ENCODE assay signal across 9 mouse cellular contexts in the genomic region with DNA sequence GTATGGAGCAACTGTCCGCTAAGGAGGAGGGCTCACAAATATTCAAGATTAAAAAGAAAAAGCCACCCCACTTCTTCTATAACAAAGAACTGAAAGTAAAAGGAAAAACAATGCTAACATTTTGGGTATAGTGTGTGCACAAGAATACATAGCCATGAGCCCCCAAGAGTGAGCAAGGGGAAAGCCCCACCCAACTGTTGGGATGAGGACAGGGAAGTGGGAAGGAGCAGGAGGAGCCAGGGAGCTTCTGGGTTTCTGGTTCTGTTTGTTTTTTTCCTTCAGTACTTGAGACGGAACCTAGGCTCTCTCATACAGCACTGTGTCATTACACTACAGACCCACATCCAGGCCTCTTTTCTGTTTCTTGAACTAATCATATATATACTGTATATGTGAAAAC. TPM values are rescaled to one million over a fixed set of nuclear protein-coding genes. Genes with fewer than 3 reads are reported as not detected.
DNase-seq lines count a peak whose midpoint lies in the region; ATAC-seq and TF ChIP-seq lines count a peak whose summit lies in the region.
"Had no signal": no experiment of that assay in that cellular context is flagged by ENCODE, and none has a peak within 500 bp of the region (broad histone marks: within the 10 kb centered on the region; RNA-seq: fewer than 3 reads in every experiment).

No protein-coding gene starts in this region.

- peak overlapping the region; percentile 90 for H3K27ac ChIP-seq in heart, embryonic 11.5 days (ENCODE audit: low read depth, low read length)
- H3K27ac ChIP-seq in lung, embryonic 16.5 days (ENCODE audit: low read length): peak overlapping the region; percentile 94
- H3K27ac ChIP-seq in intestine, postnatal 0 days (ENCODE audit: low read depth, low read length): peak overlapping the region; percentile 77

- intact Hi-C loops in left cerebral cortex, postnatal 25 days (cut with DNase I): no loop called here

- peaks cover 100% of the 10 kb centered on the region for H3K79me2 ChIP-seq in myocyte (ENCODE audit: control insufficient read depth, insufficient read depth)

- WGBS in heart, embryonic 11.5 days (ENCODE audit: insufficient replicate concordance): 74% methylated on average over 2 of the region's 2 CpGs
- 59% methylated on average over 2 of the region's 2 CpGs for WGBS in lung, embryonic 16.5 days
- 74% methylated on average over 2 of the region's 2 CpGs for WGBS in intestine, postnatal 0 days

- peak overlapping the region; percentile 6; the same call in 1 of the 2 replicates for H3K9ac ChIP-seq in heart, embryonic 11.5 days (ENCODE audit: low read depth, low read length)
- H3K9ac ChIP-seq in lung, embryonic 16.5 days (ENCODE audit: low read length): peak overlapping the region; percentile 62
- no peak overlapping the region for H3K9ac ChIP-seq in intestine, postnatal 0 days (ENCODE audit: low read depth, low read length)

- no peak overlapping the region for H3ac ChIP-seq in myocyte (ENCODE audit: control insufficient read depth, insufficient read length)

- no peak for TF ChIP-seq POLR2A in myocyte (IDR thresholded peaks at IDR 0.05; ENCODE audit: insufficient read length, low read depth)

- H3K4me1 ChIP-seq in heart, embryonic 11.5 days (ENCODE audit: control insufficient read depth, insufficient read depth, low read length): peaks cover 61% of the 10 kb centered on the region
- H3K4me1 ChIP-seq in lung, embryonic 16.5 days (replicated peaks; ENCODE audit: control insufficient read depth, insufficient read depth, low read length): peaks cover 27% of the 10 kb centered on the region
- no peaks in the 10 kb centered on the region for H3K4me1 ChIP-seq in intestine, postnatal 0 days (replicated peaks; ENCODE audit: control insufficient read depth, insufficient read depth, low read length)

- no peak for ATAC-seq in heart, embryonic 11.5 days (replicated peaks; ENCODE audit: insufficient number of reproducible peaks, low FRiP score, low TSS enrichment)
- ATAC-seq in lung, embryonic 16.5 days (ENCODE audit: low read depth): peak; percentile 11; the same call in 1 of the 2 replicates
- no peak for ATAC-seq in intestine, postnatal 0 days
- no peak for ATAC-seq in megakaryocyte progenitor cell, adult 5-6 weeks (replicated peaks; ENCODE audit: poor library complexity)

- TF ChIP-seq CTCF in intestine, postnatal 0 days (IDR thresholded peaks at IDR 0.05; ENCODE audit: low read depth): no peak

- H3K4me3 ChIP-seq in heart, embryonic 11.5 days (ENCODE audit: low read depth, low read length): no peak overlapping the region
- no peak overlapping the region for H3K4me3 ChIP-seq in lung, embryonic 16.5 days (ENCODE audit: low read length)
- H3K4me3 ChIP-seq in intestine, postnatal 0 days (ENCODE audit: low read depth, low read length): no peak overlapping the region
- no peak overlapping the region for H3K4me3 ChIP-seq in myocyte

- no peak for DNase-seq in heart, postnatal 4 days
- no peak for DNase-seq in lung, adult 18-20 months
- no peak for DNase-seq in left cerebral cortex, postnatal 25 days (ENCODE audit: low spot score in 2 of 2)
- DNase-seq: cerebellum, postnatal 10 days had no signal

- H3K27me3 ChIP-seq in heart, embryonic 11.5 days (ENCODE audit: control insufficient read depth, insufficient read depth, low read length): no peaks in the 10 kb centered on the region
- no peaks in the 10 kb centered on the region for H3K27me3 ChIP-seq in lung, embryonic 16.5 days (ENCODE audit: control insufficient read depth, insufficient read depth, low read depth, low read length)
- no peaks in the 10 kb centered on the region for H3K27me3 ChIP-seq in intestine, postnatal 0 days (replicated peaks; ENCODE audit: control insufficient read depth, insufficient read depth, low read length)
- H3K27me3 ChIP-seq in myocyte (ENCODE audit: control insufficient read depth, insufficient read depth, insufficient read length): no peaks in the 10 kb centered on the region

- H3K9me3 ChIP-seq in heart, embryonic 11.5 days (replicated peaks; ENCODE audit: control insufficient read depth, low read length): no peaks in the 10 kb centered on the region
- H3K9me3 ChIP-seq in lung, embryonic 16.5 days (ENCODE audit: control insufficient read depth, low read length): no peaks in the 10 kb centered on the region
- no peaks in the 10 kb centered on the region for H3K9me3 ChIP-seq in intestine, postnatal 0 days (ENCODE audit: control insufficient read depth)

- H3K4me2 ChIP-seq in heart, embryonic 11.5 days: peak overlapping the region; percentile 48
- peak overlapping the region; percentile 51 for H3K4me2 ChIP-seq in lung, embryonic 16.5 days (ENCODE audit: low read depth, low read length)
- H3K4me2 ChIP-seq in intestine, postnatal 0 days (replicated peaks; ENCODE audit: low read depth): peak overlapping the region; percentile 47
- peak overlapping the region; percentile 52 for H3K4me2 ChIP-seq in myocyte (ENCODE audit: low read depth)

- no peaks in the 10 kb centered on the region for H3K36me3 ChIP-seq in heart, embryonic 11.5 days (ENCODE audit: control insufficient read depth, insufficient read depth, low read length)
- H3K36me3 ChIP-seq in lung, embryonic 16.5 days (ENCODE audit: control insufficient read depth, insufficient read depth, low read length): no peaks in the 10 kb centered on the region
- no peaks in the 10 kb centered on the region for H3K36me3 ChIP-seq in intestine, postnatal 0 days (ENCODE audit: control insufficient read depth, insufficient read depth)
- H3K36me3 ChIP-seq in myocyte (ENCODE audit: control insufficient read depth, insufficient read depth): no peaks in the 10 kb centered on the region

TF ChIP-seq in myocyte, 11 proteins besides CTCF, POLR2A, EP300 and RAD21:
- TF ChIP-seq E2F4 (IDR thresholded peaks at IDR 0.05; ENCODE audit: insufficient read depth) (no peak), SRF (IDR thresholded peaks at IDR 0.05; ENCODE audit: control insufficient read depth, insufficient read length, low read depth) (no peak), USF1 (IDR thresholded peaks at IDR 0.05; ENCODE audit: low read depth) (no peak), TCF3 (IDR thresholded peaks at IDR 0.05; ENCODE audit: insufficient read length, low read depth) (no peak), MYOG (IDR thresholded peaks at IDR 0.05; ENCODE audit: control insufficient read depth in 1 of 3, insufficient read depth in 1 of 3, insufficient read length in 2 of 3, low read depth in 2 of 3) (no peak), TCF12 (IDR thresholded peaks at IDR 0.05; ENCODE audit: insufficient read depth, poor library complexity, severe bottlenecking) (no peak), MYOD1 (IDR thresholded peaks at IDR 0.05; ENCODE audit: control insufficient read depth in 1 of 3, insufficient read length in 2 of 3, low read depth in 2 of 3) (no peak), CEBPB (IDR thresholded peaks at IDR 0.05; ENCODE audit: insufficient read depth, poor library complexity, severe bottlenecking) (no peak), MAX (IDR thresholded peaks at IDR 0.05; ENCODE audit: low read depth) (no peak), POLR2AphosphoS2 (IDR thresholded peaks at IDR 0.05; ENCODE audit: insufficient read length, low read depth) (no peak), REST (IDR thresholded peaks at IDR 0.05; ENCODE audit: insufficient read depth, insufficient read length) (no peak)

RNA-seq across cellular contexts. Expression of a gene that starts 31.1 kb away (rescaled TPM):
- polyA plus RNA-seq in heart, embryonic 11.5 days (2014; fragmentation: Nextera tagmentation; extraction: Ambion mirVana): 55.0 and 60.0 TPM in 2 replicates
- 100 to 1,000 TPM; 136 to 147 TPM for total RNA-seq in heart, postnatal 4 days (2021)
- 71.4 and 73.6 TPM in 2 replicates for polyA plus RNA-seq in lung, embryonic 16.5 days (2015; fragmentation: Nextera tagmentation; extraction: Ambion mirVana)
- 40.9 and 47.3 TPM in 2 replicates for polyA plus RNA-seq in intestine, postnatal 0 days (2015; fragmentation: Nextera tagmentation; extraction: Ambion mirVana)
- polyA plus RNA-seq in myocyte (2012; fragmentation: generic; extraction: Trizol): 122 TPM
- total RNA-seq in left cerebral cortex, postnatal 25 days (2021): 10 to 100 TPM; 90.1 to 97.8 TPM
- 40.0 and 47.4 TPM in 2 replicates for total RNA-seq in megakaryocyte progenitor cell, adult 5-6 weeks (2015)
- total RNA-seq in megakaryocyte progenitor cell, adult 5-6 weeks (2017): 71.7 and 101 TPM in 2 replicates
